Mouse (Mus musculus): ENCODE results near the gene Tlcd2. TPM values are rescaled to one million over a fixed set of nuclear protein-coding genes. Genes with fewer than 3 reads are reported as not detected.

Gene Tlcd2
- polyA plus RNA-seq, 1 experiment from 2014 or later: 1.8 TPM

DNA sequence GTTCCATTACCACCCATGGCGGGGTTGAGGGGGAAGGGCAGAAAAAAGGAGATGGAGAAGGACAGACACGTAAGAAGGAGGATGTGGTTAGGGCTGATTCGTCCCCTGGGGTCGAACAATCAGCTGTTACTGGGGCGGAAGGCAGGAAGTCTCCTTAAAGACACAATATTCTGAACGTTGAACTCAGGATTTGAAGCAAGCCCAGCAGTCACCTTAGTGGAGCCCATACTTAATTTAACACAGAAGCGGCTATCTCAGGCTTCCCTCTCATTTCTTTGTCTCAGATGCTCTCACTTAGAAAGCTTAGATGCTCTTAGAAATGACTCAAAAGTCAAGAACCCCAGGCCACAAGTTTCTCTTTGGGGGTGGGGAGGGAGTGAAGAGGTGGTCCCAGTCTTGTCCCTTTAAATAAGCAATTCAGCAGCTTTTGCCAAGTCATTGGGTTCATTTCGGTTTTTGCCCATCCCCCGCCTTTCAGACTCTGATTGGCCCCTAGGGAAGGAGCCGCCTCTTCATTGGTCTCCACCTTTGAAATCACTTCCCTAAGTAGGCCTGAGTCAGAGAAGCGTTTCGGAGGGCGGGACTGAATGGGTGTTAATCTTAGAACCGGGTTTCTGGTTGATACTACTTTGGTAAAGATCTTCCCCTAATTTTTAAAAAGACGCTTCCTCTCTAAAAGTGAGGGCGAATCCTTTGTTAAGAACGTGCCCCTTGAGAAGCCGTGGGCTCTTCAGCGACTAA is 1.2 kb upstream of the Tlcd2 start:
- Histone ChIP-seq H3K9ac (replicated peaks; ENCODE audit: low read depth, low read length) (0 out of 2 replicates have a peak overlapping the region, but pooled peaks have one; percentile 13), H3K27ac (ENCODE audit: low read depth, low read length) (peak overlapping the region; percentile 74), H3K9me3 (ENCODE audit: control insufficient read depth, low read length) (no peaks in the 10 kb centered on the region), H3K4me3 (ENCODE audit: low read depth, low read length) (peak overlapping the region; percentile 86), H3K4me2 (ENCODE audit: low read depth, low read length) (peak overlapping the region; percentile 83), H3K27me3 (ENCODE audit: control insufficient read depth, insufficient read depth, low read length) (no peaks in the 10 kb centered on the region), H3K4me1 (ENCODE audit: control insufficient read depth, insufficient read depth, low read length) (peaks cover 16% of the 10 kb centered on the region), H3K36me3 (ENCODE audit: control insufficient read depth, insufficient read depth, low read length) (0 out of 2 replicates have a peak, but pooled peaks cover 3% of the 10 kb centered on the region)
- no peak for ATAC-seq (ENCODE audit: low read depth)
- 3% methylated on average over 19 of the region's 19 CpGs for WGBS

DNA sequence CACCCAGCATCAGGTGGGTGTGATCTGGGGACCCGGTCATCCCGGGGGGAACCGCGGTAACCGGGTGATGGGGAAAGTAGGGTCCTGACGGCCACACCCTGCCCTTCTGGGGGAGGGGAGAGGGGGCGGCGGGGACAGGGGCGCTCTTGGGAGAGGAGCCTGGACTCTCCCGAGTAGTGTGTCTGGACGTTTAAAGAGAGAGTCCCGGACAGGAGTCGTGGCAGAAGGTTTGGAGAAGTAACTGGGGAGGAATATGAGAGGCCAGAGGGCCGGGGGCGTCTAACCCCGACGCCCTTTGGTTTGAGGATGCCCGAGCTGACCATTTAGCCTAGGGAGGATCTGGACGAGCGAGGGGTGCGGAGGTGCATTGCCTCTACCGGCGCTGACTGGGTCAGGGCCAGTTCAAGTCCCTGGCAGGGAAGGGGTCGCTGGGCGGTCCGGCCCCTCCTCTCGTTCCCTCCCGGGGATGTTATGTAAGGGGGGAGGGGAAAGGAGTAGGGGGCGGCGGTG is 283 bp downstream of the Tlcd2 start:
- 0 out of 2 replicates have a peak, but pooled peaks cover 6% of the 10 kb centered on the region for H3K36me3 ChIP-seq (ENCODE audit: control insufficient read depth, insufficient read depth, low read length)
- peak overlapping the region; percentile 39; the same call in 1 of the 2 replicates for H3K27ac ChIP-seq (ENCODE audit: low read depth, low read length)
- H3K4me3 ChIP-seq (ENCODE audit: low read depth, low read length): peak overlapping the region; percentile 86
- under 1% methylated on average over 27 of the region's 30 CpGs for WGBS
- ATAC-seq (ENCODE audit: low read depth): peak; percentile 44
- no peaks in the 10 kb centered on the region for H3K9me3 ChIP-seq (ENCODE audit: control insufficient read depth, low read length)
- peaks cover 16% of the 10 kb centered on the region for H3K4me1 ChIP-seq (ENCODE audit: control insufficient read depth, insufficient read depth, low read length)
- no peaks in the 10 kb centered on the region for H3K27me3 ChIP-seq (ENCODE audit: control insufficient read depth, insufficient read depth, low read length)
- peak overlapping the region; percentile 64 for H3K9ac ChIP-seq (replicated peaks; ENCODE audit: low read depth, low read length)
- H3K4me2 ChIP-seq (ENCODE audit: low read depth, low read length): peak overlapping the region; percentile 72

DNA sequence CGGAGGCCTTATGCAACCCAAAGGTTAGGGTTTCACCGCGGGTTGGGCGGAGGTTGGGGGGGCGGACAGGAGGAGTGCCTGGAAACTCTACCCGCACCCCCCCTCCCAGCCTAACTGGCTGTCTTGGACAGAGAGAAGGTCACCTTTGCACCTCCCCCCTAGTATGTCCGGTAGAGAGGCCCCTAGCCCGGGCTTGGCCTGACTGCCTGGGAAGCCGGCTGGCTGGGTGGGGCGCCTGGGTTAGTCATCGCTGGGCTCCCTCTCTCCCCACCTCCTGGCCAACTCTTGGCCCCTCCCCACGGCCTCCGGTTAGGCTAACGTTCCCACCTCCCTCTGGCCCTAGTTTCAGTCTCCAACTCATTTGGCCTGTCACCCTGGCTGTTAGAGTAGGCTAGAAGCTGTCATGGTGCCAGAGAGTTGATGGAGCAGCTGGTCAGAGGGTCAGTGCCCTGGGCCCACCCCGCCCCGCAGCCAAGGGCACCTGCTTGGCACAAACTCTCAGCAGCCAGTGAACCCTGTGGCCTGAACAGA is 803 bp downstream of the Tlcd2 start:
- Histone ChIP-seq H3K27ac (ENCODE audit: low read depth, low read length) (no peak overlapping the region), H3K9ac (replicated peaks; ENCODE audit: low read depth, low read length) (peak overlapping the region; percentile 64), H3K4me3 (ENCODE audit: low read depth, low read length) (peak overlapping the region; percentile 86), H3K9me3 (ENCODE audit: control insufficient read depth, low read length) (no peaks in the 10 kb centered on the region), H3K27me3 (ENCODE audit: control insufficient read depth, insufficient read depth, low read length) (no peaks in the 10 kb centered on the region), H3K4me1 (ENCODE audit: control insufficient read depth, insufficient read depth, low read length) (peaks cover 16% of the 10 kb centered on the region), H3K4me2 (ENCODE audit: low read depth, low read length) (peak overlapping the region; percentile 72), H3K36me3 (ENCODE audit: control insufficient read depth, insufficient read depth, low read length) (0 out of 2 replicates have a peak, but pooled peaks cover 6% of the 10 kb centered on the region)
- ATAC-seq (ENCODE audit: low read depth): no peak
- 8% methylated on average over 11 of the region's 16 CpGs for WGBS

DNA sequence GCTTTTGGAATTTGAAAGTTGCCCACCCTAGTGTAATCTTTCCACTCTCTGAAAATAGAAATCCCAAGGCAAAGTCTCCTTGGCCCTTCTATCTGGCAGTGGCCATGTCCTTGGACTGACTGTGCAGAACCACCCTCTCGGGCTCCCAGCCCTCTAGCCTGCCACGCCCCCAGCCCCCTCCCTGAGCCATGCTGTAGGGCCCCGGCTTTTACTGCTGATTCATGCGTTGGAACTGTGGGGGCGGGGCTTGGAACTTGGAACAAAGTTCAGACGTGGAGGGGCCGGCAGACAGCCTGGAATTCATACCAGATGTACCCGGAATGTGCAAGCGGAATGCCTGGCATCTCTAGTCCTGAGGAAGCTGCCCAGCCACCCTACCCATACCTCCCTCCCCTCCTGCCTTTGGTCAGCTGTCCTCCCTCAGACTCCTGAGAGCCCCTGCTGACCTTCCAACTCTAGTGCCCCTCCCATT is 1.4 kb downstream of the Tlcd2 start:
- H3K4me2 ChIP-seq (ENCODE audit: low read depth, low read length): peak overlapping the region; percentile 72
- no peaks in the 10 kb centered on the region for H3K27me3 ChIP-seq (ENCODE audit: control insufficient read depth, insufficient read depth, low read length)
- H3K36me3 ChIP-seq (ENCODE audit: control insufficient read depth, insufficient read depth, low read length): 0 out of 2 replicates have a peak, but pooled peaks cover 6% of the 10 kb centered on the region
- H3K4me3 ChIP-seq (ENCODE audit: low read depth, low read length): no peak overlapping the region
- WGBS: 2% methylated on average over 9 of the region's 9 CpGs
- ATAC-seq (ENCODE audit: low read depth): no peak
- H3K9me3 ChIP-seq (ENCODE audit: control insufficient read depth, low read length): no peaks in the 10 kb centered on the region
- H3K27ac ChIP-seq (ENCODE audit: low read depth, low read length): no peak overlapping the region
- no peak overlapping the region for H3K9ac ChIP-seq (replicated peaks; ENCODE audit: low read depth, low read length)
- peaks cover 16% of the 10 kb centered on the region for H3K4me1 ChIP-seq (ENCODE audit: control insufficient read depth, insufficient read depth, low read length)

DNA sequence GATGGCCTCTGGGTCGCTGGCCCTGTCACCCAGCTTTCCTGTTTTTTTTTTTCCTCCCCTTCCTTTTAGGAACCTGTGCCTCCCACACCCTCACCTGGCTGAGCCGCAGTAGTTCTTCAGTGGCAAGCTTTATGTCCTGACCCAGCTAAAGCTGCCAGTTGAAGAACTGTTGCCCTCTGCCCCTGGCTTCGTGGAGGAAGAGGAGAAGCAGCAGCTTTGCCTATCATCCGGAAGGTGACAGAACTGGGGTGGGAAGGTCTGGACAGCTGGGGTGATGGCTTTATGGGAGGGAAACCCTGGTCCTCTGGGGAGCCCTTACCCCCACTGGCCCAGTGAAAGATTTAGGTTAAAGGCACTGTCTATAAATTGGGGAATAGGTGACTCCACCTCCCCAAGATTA is 2.1 kb downstream of the Tlcd2 start:
- Histone ChIP-seq H3K4me1 (ENCODE audit: control insufficient read depth, insufficient read depth, low read length) (peaks cover 16% of the 10 kb centered on the region), H3K27me3 (ENCODE audit: control insufficient read depth, insufficient read depth, low read length) (no peaks in the 10 kb centered on the region), H3K36me3 (ENCODE audit: control insufficient read depth, insufficient read depth, low read length) (0 out of 2 replicates have a peak, but pooled peaks cover 6% of the 10 kb centered on the region), H3K9ac (replicated peaks; ENCODE audit: low read depth, low read length) (no peak overlapping the region), H3K4me3 (ENCODE audit: low read depth, low read length) (no peak overlapping the region), H3K4me2 (ENCODE audit: low read depth, low read length) (no peak overlapping the region), H3K9me3 (ENCODE audit: control insufficient read depth, low read length) (no peaks in the 10 kb centered on the region), H3K27ac (ENCODE audit: low read depth, low read length) (no peak overlapping the region)
- WGBS: 73% methylated on average over 4 of the region's 4 CpGs
- ATAC-seq (ENCODE audit: low read depth): no peak

DNA sequence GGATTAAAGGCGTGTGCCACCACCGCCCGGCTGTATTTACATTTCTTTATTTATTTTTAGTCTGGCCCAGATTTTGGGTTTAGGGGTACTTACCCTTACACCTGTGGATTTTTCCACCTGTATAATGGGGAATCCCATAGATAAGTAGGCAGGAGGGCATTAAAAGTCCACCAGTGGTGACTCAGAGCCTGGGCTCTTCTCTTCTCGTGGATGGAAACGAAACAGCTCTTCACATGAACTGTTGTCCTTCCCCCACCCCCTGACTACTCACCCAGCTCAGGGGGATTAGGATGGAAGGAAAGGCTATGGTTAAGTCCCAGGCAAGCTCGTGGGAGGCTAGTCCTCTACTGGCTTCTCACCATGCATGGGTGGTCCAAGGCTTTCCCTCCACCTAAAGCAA is 2.9 kb downstream of the Tlcd2 start:
- H3K27ac ChIP-seq (ENCODE audit: low read depth, low read length): no peak overlapping the region
- no peaks in the 10 kb centered on the region for H3K9me3 ChIP-seq (ENCODE audit: control insufficient read depth, low read length)
- H3K4me2 ChIP-seq (ENCODE audit: low read depth, low read length): no peak overlapping the region
- H3K4me3 ChIP-seq (ENCODE audit: low read depth, low read length): no peak overlapping the region
- 0 out of 2 replicates have a peak, but pooled peaks cover 6% of the 10 kb centered on the region for H3K36me3 ChIP-seq (ENCODE audit: control insufficient read depth, insufficient read depth, low read length)
- H3K9ac ChIP-seq (replicated peaks; ENCODE audit: low read depth, low read length): no peak overlapping the region
- H3K4me1 ChIP-seq (ENCODE audit: control insufficient read depth, insufficient read depth, low read length): peaks cover 16% of the 10 kb centered on the region
- 88% methylated on average over 6 of the region's 6 CpGs for WGBS
- no peaks in the 10 kb centered on the region for H3K27me3 ChIP-seq (ENCODE audit: control insufficient read depth, insufficient read depth, low read length)
- ATAC-seq (ENCODE audit: low read depth): no peak

DNA sequence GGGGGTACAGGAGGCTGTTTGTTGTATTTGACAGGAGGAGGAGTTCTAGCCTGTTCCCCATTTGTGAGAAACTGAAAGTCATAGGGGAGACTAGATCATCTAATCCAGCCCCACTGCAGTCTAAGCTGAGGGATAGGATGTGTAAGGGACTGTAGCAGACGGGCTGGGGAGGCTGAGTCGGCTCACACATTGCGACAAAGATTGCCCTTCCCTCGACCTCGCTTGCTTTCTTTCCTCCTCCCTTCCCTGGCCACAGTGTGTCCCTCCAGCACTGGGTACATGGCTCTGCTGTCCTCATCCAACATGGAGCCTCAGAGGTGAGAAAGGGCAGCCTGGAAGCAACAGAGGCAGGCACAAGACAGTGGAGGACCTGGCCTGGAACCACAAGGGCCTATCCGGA is 3.5 kb downstream of the Tlcd2 start:
- Histone ChIP-seq H3K4me1 (ENCODE audit: control insufficient read depth, insufficient read depth, low read length) (peaks cover 11% of the 10 kb centered on the region), H3K36me3 (ENCODE audit: control insufficient read depth, insufficient read depth, low read length) (0 out of 2 replicates have a peak, but pooled peaks cover 6% of the 10 kb centered on the region), H3K9me3 (ENCODE audit: control insufficient read depth, low read length) (no peaks in the 10 kb centered on the region), H3K27me3 (ENCODE audit: control insufficient read depth, insufficient read depth, low read length) (no peaks in the 10 kb centered on the region), H3K9ac (replicated peaks; ENCODE audit: low read depth, low read length) (no peak overlapping the region), H3K4me3 (ENCODE audit: low read depth, low read length) (no peak overlapping the region), H3K4me2 (ENCODE audit: low read depth, low read length) (no peak overlapping the region), H3K27ac (ENCODE audit: low read depth, low read length) (no peak overlapping the region)
- ATAC-seq (ENCODE audit: low read depth): no peak
- 87% methylated on average over 6 of the region's 6 CpGs for WGBS

DNA sequence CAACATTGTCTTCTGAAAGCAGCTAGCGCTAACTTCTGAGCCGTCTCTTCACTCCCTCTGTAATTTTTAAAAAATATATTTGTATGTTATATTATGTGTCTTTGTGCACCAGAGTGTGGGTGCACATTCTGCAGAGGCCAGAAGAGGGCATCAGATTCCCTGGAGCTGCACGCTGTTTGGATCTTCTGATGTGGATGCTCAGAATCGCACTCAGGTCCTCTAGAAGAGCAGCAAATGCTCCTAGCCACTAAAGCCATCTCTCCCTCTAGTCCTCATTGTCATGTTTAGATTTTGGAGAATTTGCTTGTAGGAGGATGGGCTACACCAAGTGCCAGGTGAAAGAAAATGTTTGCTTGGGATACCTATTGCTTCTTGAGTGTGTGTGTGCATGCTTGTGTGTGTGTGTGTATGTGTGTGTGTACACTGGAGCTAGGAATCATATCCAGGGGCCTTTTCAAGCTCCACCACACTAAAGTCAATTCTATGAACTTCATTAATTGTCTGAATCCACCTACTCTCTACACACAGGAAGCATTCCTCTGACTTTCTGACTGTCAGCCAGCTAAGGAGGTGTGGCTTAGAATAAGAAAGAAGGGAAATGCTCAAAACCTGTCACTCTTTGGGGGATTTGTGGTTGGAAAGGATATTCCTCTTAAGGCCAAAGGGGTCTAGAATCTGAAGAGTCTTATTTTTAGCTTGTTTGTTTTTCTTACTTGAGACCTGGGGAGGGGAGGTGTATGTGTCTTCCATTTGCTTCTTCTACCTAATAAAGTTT is 5.4 kb downstream of the Tlcd2 start:
- Histone ChIP-seq H3K4me2 (ENCODE audit: low read depth, low read length) (no peak overlapping the region), H3K4me3 (ENCODE audit: low read depth, low read length) (no peak overlapping the region), H3K9ac (replicated peaks; ENCODE audit: low read depth, low read length) (no peak overlapping the region), H3K27me3 (ENCODE audit: control insufficient read depth, insufficient read depth, low read length) (no peaks in the 10 kb centered on the region), H3K36me3 (ENCODE audit: control insufficient read depth, insufficient read depth, low read length) (0 out of 2 replicates have a peak, but pooled peaks cover 6% of the 10 kb centered on the region), H3K9me3 (ENCODE audit: control insufficient read depth, low read length) (no peaks in the 10 kb centered on the region), H3K4me1 (ENCODE audit: control insufficient read depth, insufficient read depth, low read length) (peaks cover 7% of the 10 kb centered on the region; the same call in 1 of the 2 replicates), H3K27ac (ENCODE audit: low read depth, low read length) (no peak overlapping the region)
- ATAC-seq (ENCODE audit: low read depth): no peak
- whole genome bisulfite sequencing: 97% methylated on average over 4 of the region's 4 CpGs
